35 mouse cellular contexts compared by ENCODE assay signal in genomic region chr5:116026107-116026506, GRCm38 (mm10). TPM values are rescaled to one million over a fixed set of nuclear protein-coding genes. Genes with fewer than 3 reads are reported as not detected.
DNase-seq lines count a peak whose midpoint lies in the region; ATAC-seq lines count a peak whose summit lies in the region.
"Had no signal": no experiment of that assay in that cellular context is flagged by ENCODE, and none has a peak within 500 bp of the region (broad histone marks: within the 10 kb centered on the region; RNA-seq: fewer than 3 reads in every experiment).

No protein-coding gene starts in this region.

- no peaks in the 10 kb centered on the region for H3K9me3 ChIP-seq in megakaryocyte, embryonic 14.5 days
- H3K9me3 ChIP-seq in liver, embryonic 15.5 days (replicated peaks) = no peaks in the 10 kb centered on the region
- H3K9me3 ChIP-seq in midbrain, embryonic 14.5 days (ENCODE audit: control insufficient read depth, low read length) = no peaks in the 10 kb centered on the region
- H3K9me3 ChIP-seq: embryonic facial prominence, embryonic 13.5 days; forebrain, embryonic 15.5 days; G1E; heart, embryonic 15.5 days; midbrain, embryonic 15.5 days; neural tube, embryonic 13.5 days had no signal

- WGBS in liver, embryonic 15.5 days (ENCODE audit: insufficient replicate concordance) = 24% methylated on average over 5 of the region's 5 CpGs
- 94% methylated on average over 5 of the region's 5 CpGs for WGBS in midbrain, embryonic 14.5 days

- peak overlapping the region; percentile 80 for H3K4me2 ChIP-seq in liver, embryonic 15.5 days
- no peak overlapping the region for H3K4me2 ChIP-seq in midbrain, embryonic 14.5 days (ENCODE audit: low read length)
- H3K4me2 ChIP-seq: embryonic facial prominence, embryonic 13.5 days; forebrain, embryonic 15.5 days; heart, embryonic 15.5 days; hindbrain, embryonic 14.5 days; midbrain, embryonic 15.5 days; neural tube, embryonic 13.5 days had no signal

- DNase-seq in thymus, postnatal 14 days = no peak
- no peak for DNase-seq in gastrocnemius, postnatal 25 days
- no peak for DNase-seq in midbrain, embryonic 14.5 days
- DNase-seq: adrenal gland, postnatal 10 days; B cell, adult 2 months; cerebellum, adult 8-10 months; cerebellum, postnatal 36 days; embryo, embryonic 11 days; gastrocnemius, postnatal 10 days; heart, adult 18-20 months; heart, postnatal 36 days; kidney, adult 9 months; kidney, postnatal 14 days; lung, adult 18-20 months; right cerebral cortex, postnatal 4 days; thymus, postnatal 25 days had no signal

- peak overlapping the region; percentile 80 for H3K4me3 ChIP-seq in megakaryocyte, embryonic 14.5 days (replicated peaks)
- H3K4me3 ChIP-seq in liver, embryonic 15.5 days (replicated peaks) = peak overlapping the region; percentile 38
- H3K4me3 ChIP-seq in midbrain, embryonic 14.5 days (replicated peaks; ENCODE audit: low read depth, low read length) = no peak overlapping the region
- H3K4me3 ChIP-seq: embryonic facial prominence, embryonic 13.5 days; forebrain, embryonic 15.5 days; heart, embryonic 15.5 days; midbrain, embryonic 15.5 days; neural tube, embryonic 13.5 days had no signal

- peaks cover 92% of the 10 kb centered on the region for H3K4me1 ChIP-seq in megakaryocyte, embryonic 14.5 days
- peaks cover 82% of the 10 kb centered on the region for H3K4me1 ChIP-seq in liver, embryonic 15.5 days (replicated peaks)
- H3K4me1 ChIP-seq in midbrain, embryonic 14.5 days (ENCODE audit: control insufficient read depth, insufficient read depth, low read length) = peaks cover 14% of the 10 kb centered on the region; the same call in 1 of the 2 replicates

- H3K27ac ChIP-seq in liver, embryonic 15.5 days (replicated peaks) = peak overlapping the region; percentile 98
- no peak overlapping the region for H3K27ac ChIP-seq in midbrain, embryonic 14.5 days (replicated peaks; ENCODE audit: low read depth, low read length)
- H3K27ac ChIP-seq: embryonic facial prominence, embryonic 13.5 days; forebrain, embryonic 15.5 days; heart, embryonic 15.5 days; hindbrain, embryonic 14.5 days; midbrain, embryonic 15.5 days; neural tube, embryonic 13.5 days had no signal

- H3K36me3 ChIP-seq in megakaryocyte, embryonic 14.5 days (replicated peaks; ENCODE audit: low read length) = peaks cover 33% of the 10 kb centered on the region
- peaks cover 14% of the 10 kb centered on the region for H3K36me3 ChIP-seq in liver, embryonic 15.5 days (replicated peaks)
- H3K36me3 ChIP-seq in midbrain, embryonic 14.5 days (ENCODE audit: control insufficient read depth, insufficient read depth, low read length) = peaks cover 8% of the 10 kb centered on the region; the same call in 1 of the 2 replicates
- H3K36me3 ChIP-seq: forebrain, embryonic 15.5 days; heart, embryonic 15.5 days had no signal

- ATAC-seq in megakaryocyte, adult 5-6 weeks (ENCODE audit: poor library complexity, severe bottlenecking) = no peak
- ATAC-seq in erythroid progenitor cell, adult 5-6 weeks (replicated peaks; ENCODE audit: low FRiP score, poor library complexity, severe bottlenecking) = peak; percentile 46
- ATAC-seq in liver, embryonic 15.5 days (ENCODE audit: insufficient read depth) = peak; percentile 17
- no peak for ATAC-seq in midbrain, embryonic 14.5 days (ENCODE audit: low FRiP score, low TSS enrichment)
- ATAC-seq: forebrain, embryonic 15.5 days; inflammation-experienced regulatory T-cells, adult 6 months; midbrain, embryonic 15.5 days had no signal

- H3K27me3 ChIP-seq in megakaryocyte, embryonic 14.5 days (replicated peaks) = peaks cover 10% of the 10 kb centered on the region
- peaks cover 4% of the 10 kb centered on the region; the same call in 1 of the 2 replicates for H3K27me3 ChIP-seq in liver, embryonic 15.5 days
- H3K27me3 ChIP-seq in midbrain, embryonic 14.5 days (ENCODE audit: control insufficient read depth, insufficient read depth, low read length) = no peaks in the 10 kb centered on the region

- peak overlapping the region; percentile 45; the same call in 1 of the 2 replicates for H3K9ac ChIP-seq in liver, embryonic 15.5 days
- no peak overlapping the region for H3K9ac ChIP-seq in midbrain, embryonic 14.5 days (replicated peaks; ENCODE audit: low read length)
- H3K9ac ChIP-seq: embryonic facial prominence, embryonic 13.5 days; forebrain, embryonic 15.5 days; heart, embryonic 15.5 days; hindbrain, embryonic 14.5 days; midbrain, embryonic 15.5 days; neural tube, embryonic 13.5 days had no signal

RNA-seq across cellular contexts. Expression of gene Prkab1, which starts 1.8 kb away (rescaled TPM):
- polyA plus RNA-seq in megakaryocyte, embryonic 14.5 days (2012; ENCODE audit: insufficient read depth, low replicate concordance) = 140 and 185 TPM in 2 replicates
- total RNA-seq in megakaryocyte, adult 5-6 weeks (2015) = 56.7 and 62.7 TPM in 2 replicates
- total RNA-seq in megakaryocyte, adult 5-6 weeks (2017) = 27.1 and 29.2 TPM in 2 replicates
- total RNA-seq in erythroid progenitor cell, adult 5-6 weeks (2015; ENCODE audit: low replicate concordance) = 152 and 176 TPM in 2 replicates
- 73.6 and 102 TPM in 2 replicates for total RNA-seq in erythroid progenitor cell, adult 5-6 weeks (2017; ENCODE audit: low replicate concordance)
- 89.4 and 101 TPM in 2 replicates for polyA plus RNA-seq in liver, embryonic 15.5 days (2015; fragmentation: Nextera tagmentation; extraction: Ambion mirVana)
- total RNA-seq in gastrocnemius, postnatal 25 days (2021) = 10 to 100 TPM in 1 of 2 experiments, 1 to 10 TPM in 1; 8.0 to 11.3 TPM
- polyA plus RNA-seq in midbrain, embryonic 14.5 days (2014; fragmentation: Nextera tagmentation; extraction: Ambion mirVana) = 46.7 and 49.1 TPM in 2 replicates

RNA-seq across cellular contexts. Expression of gene Tmem233, which starts 56.9 kb away (rescaled TPM):
- polyA plus RNA-seq in megakaryocyte, embryonic 14.5 days (2012; ENCODE audit: insufficient read depth, low replicate concordance) = not detected in 2 replicates
- total RNA-seq in megakaryocyte, adult 5-6 weeks (2015) = not detected in 2 replicates
- not detected in 2 replicates for total RNA-seq in megakaryocyte, adult 5-6 weeks (2017)
- not detected in 2 replicates for total RNA-seq in erythroid progenitor cell, adult 5-6 weeks (2015; ENCODE audit: low replicate concordance)
- not detected in 2 replicates for total RNA-seq in erythroid progenitor cell, adult 5-6 weeks (2017; ENCODE audit: low replicate concordance)
- not detected in 2 replicates for polyA plus RNA-seq in liver, embryonic 15.5 days (2015; fragmentation: Nextera tagmentation; extraction: Ambion mirVana)
- total RNA-seq in gastrocnemius, postnatal 25 days (2021) = 10 to 100 TPM; 69.2 to 93.6 TPM
- not detected in 2 replicates for polyA plus RNA-seq in midbrain, embryonic 14.5 days (2014; fragmentation: Nextera tagmentation; extraction: Ambion mirVana)
- total RNA-seq: CH12.LX; heart, adult 18-20 months; heart, postnatal 36 days; layer of hippocampus, adult 18-20 months; layer of hippocampus, postnatal 14 days; left cerebral cortex, postnatal 10 days; megakaryocyte-erythroid progenitor cell, adult 5-6 weeks had no signal
- polyA plus RNA-seq: embryonic facial prominence, embryonic 13.5 days; forebrain, embryonic 15.5 days; G1E; heart, embryonic 15.5 days; hindbrain, embryonic 14.5 days; inflammation-experienced regulatory T-cells, adult 6 months; limb, embryonic 11.5 days; midbrain, embryonic 15.5 days; neural tube, embryonic 13.5 days; stomach, embryonic 14.5 days had no signal

Comparison
In these comparisons a context has a peak if more than half of its experiments do, and no peak if none do; other contexts are left out.
1. ATAC-seq: peak in erythroid progenitor cell, adult 5-6 weeks (single experiment) and liver, embryonic 15.5 days (single experiment); none in megakaryocyte, adult 5-6 weeks (single experiment) and midbrain, embryonic 14.5 days (single experiment).
2. RNA of gene Tmem233, which starts 56.9 kb away (total RNA-seq): 69.2 to 93.6 TPM in gastrocnemius, postnatal 25 days; not detected in megakaryocyte, adult 5-6 weeks and not detected in erythroid progenitor cell, adult 5-6 weeks; every median in the first group is over 10 times any median in the second.